Comparison of ENCODE assay signal across 12 mouse cellular contexts in genomic region chr19:58180773-58181172, GRCm38 (mm10).
A peak's percentile ranks its signal among the peaks of the same experiment; 100 is the strongest.
DNase-seq lines count a peak whose midpoint lies in the region; ATAC-seq and TF ChIP-seq lines count a peak whose summit lies in the region.
"Had no signal": no experiment of that assay in that cellular context is flagged by ENCODE, and none has a peak within 500 bp of the region (broad histone marks: within the 10 kb centered on the region; RNA-seq: fewer than 3 reads in every experiment).

No protein-coding gene starts in this region.

- WGBS in lung, postnatal 0 days, result 24% methylated on average over 5 of the region's 5 CpGs
- WGBS in hindbrain, embryonic 13.5 days, result 0% methylated on average over 5 of the region's 5 CpGs
- 2% methylated on average over 5 of the region's 5 CpGs for WGBS in midbrain, embryonic 13.5 days

- no peaks in the 10 kb centered on the region for H3K9me3 ChIP-seq in lung, postnatal 0 days (ENCODE audit: low read length)
- no peaks in the 10 kb centered on the region for H3K9me3 ChIP-seq in hindbrain, embryonic 13.5 days
- no peaks in the 10 kb centered on the region for H3K9me3 ChIP-seq in midbrain, embryonic 13.5 days
- H3K9me3 ChIP-seq: embryonic facial prominence, embryonic 12.5 days had no signal

- H3K4me1 ChIP-seq in lung, postnatal 0 days (ENCODE audit: insufficient read depth, low read depth, low read length), result no peaks in the 10 kb centered on the region
- H3K4me1 ChIP-seq in hindbrain, embryonic 13.5 days (replicated peaks), result peaks cover 13% of the 10 kb centered on the region; the same call in 1 of the 2 replicates
- H3K4me1 ChIP-seq in midbrain, embryonic 13.5 days (replicated peaks), result peaks cover 16% of the 10 kb centered on the region

- 0 out of 2 replicates have a peak overlapping the region, but pooled peaks have one; percentile 14 for H3K4me2 ChIP-seq in lung, postnatal 0 days (replicated peaks; ENCODE audit: low read depth, low read length)
- H3K4me2 ChIP-seq in hindbrain, embryonic 13.5 days, result peak overlapping the region; percentile 21; the same call in 1 of the 2 replicates
- H3K4me2 ChIP-seq in midbrain, embryonic 13.5 days (replicated peaks), result no peak overlapping the region
- H3K4me2 ChIP-seq: embryonic facial prominence, embryonic 12.5 days had no signal

- no peak for ATAC-seq in lung, postnatal 0 days
- ATAC-seq in hindbrain, embryonic 13.5 days (ENCODE audit: low FRiP score), result no peak
- ATAC-seq in midbrain, embryonic 13.5 days, result no peak

- no peaks in the 10 kb centered on the region for H3K27me3 ChIP-seq in lung, postnatal 0 days (replicated peaks; ENCODE audit: insufficient read depth, low read length)
- H3K27me3 ChIP-seq in hindbrain, embryonic 13.5 days, result no peaks in the 10 kb centered on the region; the same call in 1 of the 2 replicates
- peaks cover 2% of the 10 kb centered on the region; the same call in 1 of the 2 replicates for H3K27me3 ChIP-seq in midbrain, embryonic 13.5 days

- no peaks in the 10 kb centered on the region for H3K36me3 ChIP-seq in lung, postnatal 0 days (ENCODE audit: insufficient read depth, low read length)
- no peaks in the 10 kb centered on the region for H3K36me3 ChIP-seq in hindbrain, embryonic 13.5 days
- H3K36me3 ChIP-seq in midbrain, embryonic 13.5 days, result no peaks in the 10 kb centered on the region
- H3K36me3 ChIP-seq: embryonic facial prominence, embryonic 12.5 days had no signal

- no peak for TF ChIP-seq CTCF in lung, postnatal 0 days (IDR thresholded peaks at IDR 0.05)

- no peak for TF ChIP-seq EP300 in lung, postnatal 0 days (IDR thresholded peaks at IDR 0.05)

- no peak overlapping the region for H3K9ac ChIP-seq in lung, postnatal 0 days (replicated peaks; ENCODE audit: low read depth)
- peak overlapping the region; percentile 40; the same call in 1 of the 2 replicates for H3K9ac ChIP-seq in hindbrain, embryonic 13.5 days
- no peak overlapping the region; the same call in 1 of the 2 replicates for H3K9ac ChIP-seq in midbrain, embryonic 13.5 days (replicated peaks)
- H3K9ac ChIP-seq: embryonic facial prominence, embryonic 12.5 days; liver, embryonic 14.5 days had no signal

- no peak overlapping the region for H3K4me3 ChIP-seq in lung, postnatal 0 days (ENCODE audit: low read depth, low read length)
- no peak overlapping the region for H3K4me3 ChIP-seq in hindbrain, embryonic 13.5 days
- no peak overlapping the region for H3K4me3 ChIP-seq in midbrain, embryonic 13.5 days (replicated peaks)
- H3K4me3 ChIP-seq: embryonic facial prominence, embryonic 12.5 days had no signal

- no peak for DNase-seq in lung, postnatal 0 days (ENCODE audit: low spot score)
- DNase-seq in lung, postnatal 14 days, result no peak
- DNase-seq in frontal cortex, postnatal 10 days (ENCODE audit: low spot score in 2 of 2), result no peak
- no peak for DNase-seq in thymus, postnatal 10 days (ENCODE audit: low spot score in 2 of 2)
- DNase-seq in left cerebral cortex, adult 11 months (ENCODE audit: low spot score), result no peak
- DNase-seq: adrenal gland, adult 8-10 months; cerebellum, adult 11 months; right cerebral cortex, postnatal 14 days had no signal

- H3K27ac ChIP-seq in lung, postnatal 0 days (ENCODE audit: low read length), result no peak overlapping the region
- H3K27ac ChIP-seq in hindbrain, embryonic 13.5 days, result peak overlapping the region; percentile 26; the same call in 1 of the 2 replicates
- H3K27ac ChIP-seq in midbrain, embryonic 13.5 days, result peak overlapping the region; percentile 1; the same call in 1 of the 2 replicates
- H3K27ac ChIP-seq: embryonic facial prominence, embryonic 12.5 days; liver, embryonic 14.5 days had no signal
